Mouse (Mus musculus): ENCODE measurements around the gene Tmem132b. TPM values are rescaled to one million over a fixed set of nuclear protein-coding genes. Genes with fewer than 3 reads are reported as not detected.

Tmem132b gene
- polyA plus RNA-seq, 1 experiment from 2014 or later = 0.03 TPM

- no peak overlapping the region for H3K9ac ChIP-seq
- ATAC-seq (ENCODE audit: extremely low read depth, insufficient number of reproducible peaks, low FRiP score, low TSS enrichment) = no peak
- no peak overlapping the region for H3K27ac ChIP-seq (replicated peaks)
- 38% methylated on average over 9 of the region's 9 CpGs for WGBS
- H3K4me3 ChIP-seq = no peak overlapping the region
- H3K9me3 ChIP-seq = peaks cover 22% of the 10 kb centered on the region
- no peaks in the 10 kb centered on the region for H3K36me3 ChIP-seq
- H3K27me3 ChIP-seq (replicated peaks) = no peaks in the 10 kb centered on the region
- H3K4me1 ChIP-seq = no peaks in the 10 kb centered on the region
- H3K4me2 ChIP-seq = no peak overlapping the region
Measured at GRCm38 (mm10) chr5:125737105-125737504, 205.5 kb downstream of the Tmem132b start.

- Histone ChIP-seq H3K27me3 (replicated peaks) (no peaks in the 10 kb centered on the region), H3K9ac (no peak overlapping the region), H3K9me3 (peaks cover 10% of the 10 kb centered on the region; the same call in 1 of the 2 replicates), H3K4me3 (no peak overlapping the region), H3K4me2 (no peak overlapping the region), H3K27ac (replicated peaks) (no peak overlapping the region), H3K4me1 (no peaks in the 10 kb centered on the region), H3K36me3 (no peaks in the 10 kb centered on the region)
- 73% methylated on average over 6 of the region's 6 CpGs for WGBS
- ATAC-seq (ENCODE audit: extremely low read depth, insufficient number of reproducible peaks, low FRiP score, low TSS enrichment) = no peak
Measured at GRCm38 (mm10) chr5:125743503-125743902, 211.9 kb downstream of the Tmem132b start.

GRCm38 (mm10) chr5:125745727-125746126 lies 214.2 kb downstream of the Tmem132b start:
- H3K4me1 ChIP-seq = no peaks in the 10 kb centered on the region
- H3K4me3 ChIP-seq = no peak overlapping the region
- H3K9ac ChIP-seq = no peak overlapping the region
- no peak overlapping the region for H3K27ac ChIP-seq (replicated peaks)
- H3K4me2 ChIP-seq = no peak overlapping the region
- no peaks in the 10 kb centered on the region for H3K27me3 ChIP-seq (replicated peaks)
- WGBS = 53% methylated on average over 7 of the region's 7 CpGs
- peaks cover 12% of the 10 kb centered on the region for H3K9me3 ChIP-seq
- ATAC-seq (ENCODE audit: extremely low read depth, insufficient number of reproducible peaks, low FRiP score, low TSS enrichment) = no peak
- H3K36me3 ChIP-seq = no peaks in the 10 kb centered on the region

GRCm38 (mm10) chr5:125751481-125751880 lies 219.9 kb downstream of the Tmem132b start:
- Histone ChIP-seq H3K36me3 (no peaks in the 10 kb centered on the region), H3K4me1 (no peaks in the 10 kb centered on the region), H3K4me3 (no peak overlapping the region), H3K4me2 (no peak overlapping the region), H3K27ac (replicated peaks) (no peak overlapping the region), H3K9me3 (peaks cover 16% of the 10 kb centered on the region), H3K9ac (no peak overlapping the region), H3K27me3 (replicated peaks) (no peaks in the 10 kb centered on the region)
- WGBS = 64% methylated on average over 5 of the region's 5 CpGs
- no peak for ATAC-seq (ENCODE audit: extremely low read depth, insufficient number of reproducible peaks, low FRiP score, low TSS enrichment)

GRCm38 (mm10) chr5:125752546-125752945 lies 221.0 kb downstream of the Tmem132b start:
- Histone ChIP-seq H3K27ac (replicated peaks) (no peak overlapping the region), H3K9me3 (peaks cover 13% of the 10 kb centered on the region), H3K4me3 (no peak overlapping the region), H3K27me3 (replicated peaks) (no peaks in the 10 kb centered on the region), H3K4me2 (no peak overlapping the region), H3K9ac (no peak overlapping the region), H3K4me1 (no peaks in the 10 kb centered on the region), H3K36me3 (no peaks in the 10 kb centered on the region)
- WGBS = 65% methylated on average over 5 of the region's 5 CpGs
- no peak for ATAC-seq (ENCODE audit: extremely low read depth, insufficient number of reproducible peaks, low FRiP score, low TSS enrichment)

GRCm38 (mm10) chr5:125756987-125757530 lies 225.5 kb downstream of the Tmem132b start:
- Histone ChIP-seq H3K4me3 (no peak overlapping the region), H3K4me2 (no peak overlapping the region), H3K4me1 (no peaks in the 10 kb centered on the region), H3K27me3 (replicated peaks) (no peaks in the 10 kb centered on the region), H3K9me3 (peaks cover 9% of the 10 kb centered on the region; the same call in 1 of the 2 replicates), H3K36me3 (no peaks in the 10 kb centered on the region), H3K27ac (replicated peaks) (no peak overlapping the region), H3K9ac (no peak overlapping the region)
- ATAC-seq (ENCODE audit: extremely low read depth, insufficient number of reproducible peaks, low FRiP score, low TSS enrichment) = no peak
- 78% methylated on average over 7 of the region's 7 CpGs for WGBS

- Histone ChIP-seq H3K36me3 (no peaks in the 10 kb centered on the region), H3K27ac (replicated peaks) (no peak overlapping the region), H3K9ac (no peak overlapping the region), H3K27me3 (replicated peaks) (no peaks in the 10 kb centered on the region), H3K4me1 (no peaks in the 10 kb centered on the region), H3K9me3 (peaks cover 10% of the 10 kb centered on the region; the same call in 1 of the 2 replicates), H3K4me3 (no peak overlapping the region), H3K4me2 (no peak overlapping the region)
- ATAC-seq (ENCODE audit: extremely low read depth, insufficient number of reproducible peaks, low FRiP score, low TSS enrichment) = no peak
- 59% methylated on average over 1 of the region's 1 CpGs for WGBS
Measured at GRCm38 (mm10) chr5:125758506-125758905, 226.9 kb downstream of the Tmem132b start.

GRCm38 (mm10) chr5:125766941-125767340 lies 235.4 kb downstream of the Tmem132b start:
- Histone ChIP-seq H3K4me2 (no peak overlapping the region), H3K27ac (replicated peaks) (no peak overlapping the region), H3K4me3 (no peak overlapping the region), H3K4me1 (no peaks in the 10 kb centered on the region), H3K36me3 (no peaks in the 10 kb centered on the region), H3K9ac (no peak overlapping the region), H3K27me3 (replicated peaks) (no peaks in the 10 kb centered on the region), H3K9me3 (peaks cover 5% of the 10 kb centered on the region; the same call in 1 of the 2 replicates)
- ATAC-seq (ENCODE audit: extremely low read depth, insufficient number of reproducible peaks, low FRiP score, low TSS enrichment) = no peak
- 80% methylated on average over 6 of the region's 6 CpGs for WGBS

GRCm38 (mm10) chr5:125767950-125768349 lies 236.4 kb downstream of the Tmem132b start:
- Histone ChIP-seq H3K27me3 (replicated peaks) (no peaks in the 10 kb centered on the region), H3K9ac (no peak overlapping the region), H3K4me1 (no peaks in the 10 kb centered on the region), H3K36me3 (no peaks in the 10 kb centered on the region), H3K27ac (replicated peaks) (no peak overlapping the region), H3K9me3 (peaks cover 7% of the 10 kb centered on the region), H3K4me2 (no peak overlapping the region), H3K4me3 (no peak overlapping the region)
- ATAC-seq (ENCODE audit: extremely low read depth, insufficient number of reproducible peaks, low FRiP score, low TSS enrichment) = no peak
- 45% methylated on average over 1 of the region's 1 CpGs for WGBS

GRCm38 (mm10) chr5:125772238-125772637 lies 240.7 kb downstream of the Tmem132b start:
- Histone ChIP-seq H3K9me3 (peaks cover 31% of the 10 kb centered on the region), H3K4me2 (no peak overlapping the region), H3K27ac (replicated peaks) (no peak overlapping the region), H3K4me1 (no peaks in the 10 kb centered on the region), H3K27me3 (replicated peaks) (no peaks in the 10 kb centered on the region), H3K4me3 (no peak overlapping the region), H3K36me3 (no peaks in the 10 kb centered on the region), H3K9ac (no peak overlapping the region)
- ATAC-seq (ENCODE audit: extremely low read depth, insufficient number of reproducible peaks, low FRiP score, low TSS enrichment) = no peak
- 73% methylated on average over 4 of the region's 4 CpGs for WGBS

- 35% methylated on average over 2 of the region's 2 CpGs for WGBS
- H3K4me1 ChIP-seq = no peaks in the 10 kb centered on the region
- ATAC-seq (ENCODE audit: extremely low read depth, insufficient number of reproducible peaks, low FRiP score, low TSS enrichment) = no peak
- H3K4me3 ChIP-seq = no peak overlapping the region
- no peak overlapping the region for H3K4me2 ChIP-seq
- no peak overlapping the region for H3K9ac ChIP-seq
- H3K27me3 ChIP-seq (replicated peaks) = no peaks in the 10 kb centered on the region
- H3K9me3 ChIP-seq = peaks cover 36% of the 10 kb centered on the region
- H3K27ac ChIP-seq (replicated peaks) = no peak overlapping the region
- H3K36me3 ChIP-seq = no peaks in the 10 kb centered on the region
Measured at GRCm38 (mm10) chr5:125772756-125773155, 241.2 kb downstream of the Tmem132b start.

GRCm38 (mm10) chr5:125780332-125780731 lies 248.8 kb downstream of the Tmem132b start:
- Histone ChIP-seq H3K27me3 (replicated peaks) (no peaks in the 10 kb centered on the region), H3K36me3 (no peaks in the 10 kb centered on the region), H3K9ac (no peak overlapping the region), H3K27ac (replicated peaks) (no peak overlapping the region), H3K9me3 (peaks cover 50% of the 10 kb centered on the region), H3K4me2 (no peak overlapping the region), H3K4me1 (no peaks in the 10 kb centered on the region), H3K4me3 (no peak overlapping the region)
- ATAC-seq (ENCODE audit: extremely low read depth, insufficient number of reproducible peaks, low FRiP score, low TSS enrichment) = no peak
- WGBS = 86% methylated on average over 1 of the region's 1 CpGs
